Mouse (Mus musculus): Measurements from ENCODE around the gene Spata22.

DNA sequence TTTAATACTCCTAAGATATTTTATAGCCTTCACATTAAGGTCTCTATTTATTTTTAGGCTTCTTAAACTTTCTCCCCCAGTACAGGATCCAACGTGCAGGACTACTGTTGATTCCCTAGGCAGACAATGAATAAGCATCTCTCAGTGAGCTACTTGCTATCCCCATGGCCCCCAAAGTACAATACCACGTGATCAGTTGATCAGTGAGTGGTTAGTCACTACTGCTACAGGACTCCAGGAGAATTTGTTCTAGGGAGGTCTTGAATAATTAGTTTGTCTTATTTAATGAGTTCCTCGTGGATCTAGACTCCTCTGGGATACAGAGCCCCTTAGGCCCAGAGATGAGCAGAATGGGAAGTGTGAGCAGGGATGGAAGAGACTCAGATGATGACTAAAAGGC, 20.9 kb downstream of the Spata22 start, which contains the start of gene Olfr20:
- TF ChIP-seq EP300 (IDR thresholded peaks at IDR 0.05; ENCODE audit: low read depth) (no peak), CTCF (IDR thresholded peaks at IDR 0.05; ENCODE audit: low read depth) (no peak)

Measured in liver, embryonic 14.5 days (tissue).